Mouse (Mus musculus) natural killer cell, adult 2 months (primary cell): Measurements from ENCODE around the gene Dnase1.
"Not testable (repeated sequence)": the region's sequence is repeated elsewhere in the genome, so short reads cannot be mapped to it uniquely, and the experiment has no call there.

Experiments
- DNase-seq, 2 experiments: peaks; one replicate each; pipeline ENCODE4 v3.0.0; 2022; ENCODE audit warnings: low spot score in 2 of 2

The Dnase1 gene

DNA sequence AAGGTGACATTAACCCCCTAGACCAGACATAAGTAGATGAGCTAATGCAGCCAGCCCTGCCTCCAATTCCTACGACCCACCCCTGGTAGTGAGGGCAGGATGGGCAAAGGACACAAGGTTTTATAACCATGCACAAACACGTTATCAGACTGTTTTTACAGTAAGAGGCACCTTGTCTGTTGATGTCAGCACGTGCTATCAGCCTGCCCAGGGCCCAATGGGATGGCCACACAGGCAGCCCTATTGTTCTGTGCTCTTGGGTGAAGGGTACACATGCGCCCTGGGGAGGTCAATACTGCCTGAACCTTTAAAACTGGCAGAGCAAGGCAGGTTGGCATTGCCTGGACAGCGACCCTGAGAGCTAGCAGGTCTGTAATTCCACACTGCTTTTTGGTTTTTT lies at the start of gene Dnase1:
TSS of gene Dnase1 (plus strand) at position 136 of the 400 bp plus-strand sequence.
- DNase-seq = no peak

DNA sequence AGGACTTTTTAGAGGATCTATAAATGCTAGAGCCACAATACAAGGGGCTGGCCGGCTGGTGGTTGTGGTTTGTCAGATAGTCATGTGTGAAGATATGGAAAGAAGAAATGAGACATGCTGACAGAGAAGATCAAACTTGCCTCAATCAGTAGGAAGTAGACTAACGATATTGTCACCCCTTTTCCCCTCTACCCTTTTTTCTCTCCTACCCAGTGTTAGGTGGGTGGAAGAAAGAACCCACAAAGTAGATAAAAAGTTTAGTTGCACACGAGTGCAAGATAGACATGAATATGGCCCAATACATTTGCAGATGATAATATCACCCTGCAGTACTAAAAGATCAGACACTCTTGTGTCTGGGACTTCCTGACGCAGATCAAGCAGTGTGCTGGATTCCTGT lies 48.3 kb upstream of the Dnase1 start:
- DNase-seq = no peak

- peak; percentile 94 to 96 for DNase-seq
Observed at GRCm38 (mm10) chr16:4003489-4004398, 33.0 kb upstream of the Dnase1 start, which contains the start of gene Slx4. Gene Slx4 (minus strand): TSS chr16:4003770.

DNA sequence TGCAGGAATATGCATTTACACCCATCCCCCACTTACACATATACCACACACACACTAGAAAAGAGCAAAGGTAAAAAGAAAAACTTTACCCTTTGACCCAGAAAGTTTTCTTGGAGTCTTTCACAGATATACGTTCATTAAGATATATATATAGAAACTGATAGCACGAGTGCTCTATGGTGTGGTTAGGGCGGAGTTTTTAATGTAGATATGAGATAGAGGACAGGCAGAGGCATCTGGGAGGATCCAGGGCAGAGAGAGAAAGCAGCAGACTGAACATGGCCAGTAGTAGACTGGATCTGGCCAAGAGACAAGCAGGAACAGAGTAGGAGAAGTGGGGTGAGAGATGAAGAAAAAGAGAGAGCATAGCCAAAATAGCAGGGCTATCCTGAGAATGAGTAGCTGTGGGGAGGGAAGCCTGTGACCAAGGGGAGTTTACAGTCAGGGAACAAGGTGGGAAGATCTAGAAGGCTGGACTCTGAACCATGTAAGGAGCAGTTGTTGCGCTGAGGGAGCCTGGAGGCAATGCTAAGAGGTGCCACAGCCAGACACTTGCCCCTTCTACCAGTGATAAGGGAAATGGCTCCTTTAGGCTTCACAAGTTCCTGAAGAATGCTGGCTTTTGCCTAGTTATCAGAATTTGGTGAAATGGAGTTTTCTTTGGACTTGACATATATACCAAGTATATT lies 23.7 kb upstream of the Dnase1 start:
- no peak for DNase-seq

DNA sequence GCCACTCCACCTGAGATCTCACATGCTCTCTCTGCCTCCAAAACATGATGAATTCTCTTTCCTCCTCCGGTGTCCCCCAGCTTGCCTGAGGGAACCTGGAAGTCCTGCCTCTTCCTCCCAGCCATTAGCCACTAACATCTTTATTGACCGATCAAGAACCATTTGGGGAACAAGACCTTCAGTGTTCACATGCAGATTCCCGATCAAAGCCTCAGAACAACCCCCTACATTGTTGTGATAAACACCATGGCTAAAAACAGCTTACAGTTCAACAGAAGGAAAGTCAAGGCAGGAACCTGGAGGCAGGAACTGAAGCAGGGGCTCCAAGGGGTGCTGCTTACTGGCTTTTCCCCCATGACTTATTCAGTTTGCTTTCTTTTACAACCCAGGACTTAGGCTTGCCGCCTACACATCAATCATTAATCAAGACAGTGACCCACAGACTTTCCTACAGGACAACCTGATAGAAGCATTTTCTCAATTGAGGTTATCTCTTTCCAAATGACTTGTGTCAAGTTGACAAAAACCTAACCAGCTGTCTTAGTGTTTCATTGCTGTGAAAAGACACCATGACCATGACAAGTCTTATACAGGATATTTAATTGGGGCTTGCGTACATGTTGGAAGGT lies 22.6 kb upstream of the Dnase1 start:
- no peak for DNase-seq

DNA sequence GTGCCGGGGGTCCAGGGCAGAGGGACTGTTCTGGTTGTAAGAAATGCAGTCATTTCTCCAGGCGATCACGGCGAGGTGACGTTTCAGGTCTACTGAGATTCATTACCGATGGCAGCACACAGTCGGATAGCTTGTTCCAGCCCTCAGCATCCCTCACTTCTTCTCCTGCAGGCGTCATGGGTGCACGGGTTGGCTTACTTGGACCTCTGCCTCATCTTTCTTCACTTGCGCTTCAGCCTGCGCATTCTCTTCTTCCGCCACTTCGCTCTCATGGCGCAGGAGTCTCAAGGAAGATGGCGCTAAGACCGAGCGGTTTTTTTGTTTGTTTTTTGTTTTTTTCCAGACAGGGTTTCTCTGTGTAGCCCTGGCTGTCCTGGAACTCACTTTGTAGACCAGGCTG lies 20.0 kb upstream of the Dnase1 start:
- DNase-seq = not testable (repeated sequence)

DNA sequence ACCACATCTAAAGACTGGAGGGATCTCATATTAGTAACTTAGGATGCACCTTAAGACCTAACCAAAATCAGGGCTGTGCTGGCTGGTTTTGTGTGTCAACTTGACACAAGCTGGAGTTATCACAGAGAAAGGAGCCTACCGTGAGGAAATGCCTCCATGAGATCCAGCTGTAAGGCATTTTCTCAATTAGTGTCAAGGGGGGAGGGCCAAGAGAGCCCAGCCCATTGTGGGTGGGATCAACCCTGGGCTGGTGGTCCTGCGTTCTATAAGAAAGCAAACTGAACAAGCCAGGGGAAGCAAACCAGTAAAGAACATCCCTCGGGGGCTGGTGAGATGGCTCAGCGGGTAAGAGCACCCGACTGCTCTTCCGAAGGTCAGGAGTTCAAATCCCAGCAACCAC lies 19.3 kb upstream of the Dnase1 start:
- not testable (repeated sequence) for DNase-seq

DNA sequence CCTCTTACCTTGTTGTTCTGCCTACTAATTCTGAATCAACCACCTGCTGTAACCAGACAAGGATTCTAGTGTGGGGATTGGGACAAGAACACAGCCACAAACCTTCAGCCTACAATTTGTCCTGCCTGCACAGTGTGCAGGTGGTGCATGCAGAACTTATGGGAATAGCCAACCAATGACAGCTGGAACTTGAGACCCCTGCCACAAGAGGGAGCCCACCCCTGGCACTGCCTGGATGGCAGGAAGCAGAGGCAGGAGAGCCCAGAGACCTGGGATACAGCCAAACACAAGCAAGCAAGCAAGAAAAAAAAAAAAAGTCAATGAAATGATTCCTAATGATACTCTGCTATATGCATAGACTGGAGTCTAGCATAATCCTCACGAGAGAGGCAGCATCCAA lies 15.5 kb upstream of the Dnase1 start:
- no peak for DNase-seq

- DNase-seq = no peak
Observed at GRCm38 (mm10) chr16:4022719-4023118, 14.0 kb upstream of the Dnase1 start.

DNA sequence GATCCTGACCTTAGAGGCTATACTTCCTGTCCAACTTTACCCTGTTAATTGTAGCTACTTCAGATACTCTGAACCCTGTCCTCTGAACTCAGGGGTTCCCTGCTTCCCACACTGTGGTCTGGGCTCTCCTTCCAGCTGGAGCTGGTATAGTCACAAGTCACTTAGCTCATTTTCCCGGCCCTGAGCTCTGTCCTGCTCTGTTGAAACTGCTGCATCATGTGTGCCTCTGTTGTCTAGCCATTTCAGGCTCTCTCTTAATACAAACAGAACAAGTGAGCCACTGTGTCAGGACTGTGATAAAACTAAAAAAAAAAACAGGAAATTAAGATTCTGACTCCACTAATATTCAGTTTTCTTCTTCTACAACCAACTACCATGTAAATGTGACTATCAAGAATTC lies 10.1 kb upstream of the Dnase1 start:
- DNase-seq = no peak

DNA sequence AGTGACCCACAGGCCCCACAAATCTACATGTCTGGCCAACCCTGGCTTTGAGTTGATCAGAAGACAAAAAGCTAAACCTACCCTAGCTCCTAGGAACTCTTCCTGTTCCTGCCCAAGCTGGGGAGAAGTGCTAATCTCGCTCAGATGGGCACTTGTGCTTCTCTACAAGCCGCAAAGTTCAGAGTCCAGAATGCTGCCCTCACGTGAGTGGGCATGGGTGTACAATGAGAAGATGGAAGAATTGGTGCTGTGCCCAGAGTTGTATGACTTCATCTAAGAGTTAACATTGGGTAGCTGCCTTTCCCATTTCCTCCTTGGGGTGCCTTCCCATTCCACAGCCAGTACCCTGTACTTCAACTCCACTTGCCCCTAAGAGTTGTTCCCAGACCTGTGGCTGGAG lies 9.5 kb upstream of the Dnase1 start:
- no peak for DNase-seq

DNA sequence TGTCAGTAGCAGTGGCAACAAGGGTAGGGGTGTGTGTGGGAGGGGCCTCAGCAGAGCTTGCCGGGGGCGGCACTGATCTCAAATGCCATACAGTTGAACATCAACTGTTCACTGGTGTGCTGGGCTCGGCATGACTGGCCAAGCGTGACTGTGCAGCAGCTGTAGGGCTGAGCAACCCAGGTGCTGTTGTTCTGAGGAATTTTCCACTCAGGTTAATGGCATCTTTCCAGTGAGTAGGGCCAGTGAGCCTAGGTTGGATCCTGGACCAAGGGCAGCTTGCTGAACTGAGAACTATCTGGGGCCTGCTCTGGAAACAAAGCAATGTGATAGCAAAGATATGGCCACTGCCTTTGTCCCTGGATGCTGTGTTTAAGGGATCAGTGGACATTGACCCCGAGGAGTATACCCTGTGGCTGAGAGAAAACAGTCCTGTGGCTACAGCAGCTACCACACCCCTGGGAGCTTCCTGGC lies 7.3 kb upstream of the Dnase1 start:
- no peak for DNase-seq

GRCm38 (mm10) chr16:4030501-4030900 lies 6.2 kb upstream of the Dnase1 start:
- no peak for DNase-seq

GRCm38 (mm10) chr16:4031441-4032274 lies 5.1 kb upstream of the Dnase1 start:
- DNase-seq = no peak

DNA sequence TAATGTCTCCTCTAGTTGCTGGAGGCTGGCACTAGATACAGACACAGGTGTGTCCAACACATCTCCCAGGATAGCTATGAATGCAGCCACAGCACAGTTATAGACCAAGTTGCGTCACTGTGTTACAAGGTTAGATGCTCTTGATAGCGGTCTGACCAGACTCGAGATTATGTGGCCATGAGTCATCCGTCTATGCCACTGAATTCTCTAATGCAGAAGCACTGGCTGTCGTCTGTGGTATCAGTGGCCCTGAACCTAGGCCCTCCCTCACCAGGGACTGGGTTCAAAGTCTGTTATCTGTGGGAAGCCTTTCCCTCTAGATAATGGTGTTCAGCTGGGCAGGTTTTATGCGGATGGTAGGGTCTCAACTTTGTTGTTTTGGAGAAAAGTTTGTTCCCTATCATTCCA lies 4.4 kb upstream of the Dnase1 start:
- peak; percentile 8 to 21 for DNase-seq

- DNase-seq = no peak
Observed at GRCm38 (mm10) chr16:4033971-4034370, 2.8 kb upstream of the Dnase1 start.

- no peak for DNase-seq
Observed at GRCm38 (mm10) chr16:4034476-4034875, 2.3 kb upstream of the Dnase1 start.

- no peak for DNase-seq
Observed at GRCm38 (mm10) chr16:4035575-4035974, 1.2 kb upstream of the Dnase1 start.

DNA sequence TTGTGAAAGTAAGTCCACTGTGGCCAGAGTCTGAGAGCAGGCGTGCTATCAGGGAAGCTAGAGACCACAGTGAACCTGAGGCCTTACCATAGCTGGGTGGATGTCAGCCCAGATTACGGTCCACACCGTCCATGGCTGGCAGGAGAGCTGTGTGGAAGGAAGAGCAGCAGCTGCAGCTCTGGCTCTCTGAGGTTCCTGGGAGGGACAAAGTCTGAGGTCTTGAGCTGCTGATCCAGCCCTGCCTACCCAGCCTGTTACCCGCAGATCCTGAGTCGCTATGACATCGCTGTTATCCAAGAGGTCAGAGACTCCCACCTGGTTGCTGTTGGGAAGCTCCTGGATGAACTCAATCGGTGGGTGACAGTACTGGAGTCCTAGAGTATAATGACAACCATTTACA lies 948 bp downstream of the Dnase1 start:
- no peak for DNase-seq

DNA sequence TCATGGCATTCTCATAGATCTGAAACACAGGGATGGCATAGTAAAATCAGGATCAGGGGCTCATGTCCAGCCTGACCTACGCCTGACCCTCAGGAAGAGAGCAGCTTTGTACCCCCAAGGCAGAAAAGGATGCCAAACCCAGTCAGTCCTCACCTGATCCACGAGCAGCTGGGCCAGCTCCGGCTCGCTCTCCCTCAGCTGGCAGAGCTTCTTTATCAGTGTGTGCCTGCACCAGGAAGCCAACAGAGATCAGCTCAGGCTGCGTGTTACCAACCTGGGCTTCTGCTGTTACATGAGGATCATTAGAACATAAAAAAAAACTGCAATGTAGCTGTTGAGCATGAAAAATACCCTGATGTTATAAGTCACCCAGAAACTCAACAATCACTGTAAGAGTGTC lies 3.5 kb downstream of the Dnase1 start:
- DNase-seq = no peak

DNA sequence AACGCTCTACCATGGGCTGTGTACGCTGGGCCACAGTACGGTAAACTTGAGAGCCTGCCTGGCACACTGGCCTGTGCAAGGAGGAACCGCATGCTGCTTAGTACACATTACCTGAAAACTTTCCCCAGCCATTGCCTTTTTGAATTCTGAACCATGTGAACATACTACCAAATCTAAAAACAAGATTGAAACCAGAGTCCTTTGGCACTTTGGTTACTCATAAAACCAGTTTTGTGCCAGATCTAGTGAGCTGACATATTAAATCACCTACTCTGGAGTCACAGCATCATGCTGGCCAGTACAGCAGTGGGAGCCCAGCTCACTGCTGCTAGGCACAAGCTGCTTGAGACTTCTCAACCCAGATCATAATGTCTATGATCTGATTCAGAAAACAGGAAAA lies 4.9 kb downstream of the Dnase1 start:
- DNase-seq = no peak

GRCm38 (mm10) chr16:4044093-4044492 lies 7.4 kb downstream of the Dnase1 start:
- no peak for DNase-seq
